Mouse (Mus musculus): ENCODE measurements around the gene Sdf4. TPM values are rescaled to one million over a fixed set of nuclear protein-coding genes. Genes with fewer than 3 reads are reported as not detected.

Gene Sdf4
- 120 to 134 TPM (median 127 TPM) in 4 replicates for total RNA-seq (2023; ENCODE audit: inconsistent age)

DNA sequence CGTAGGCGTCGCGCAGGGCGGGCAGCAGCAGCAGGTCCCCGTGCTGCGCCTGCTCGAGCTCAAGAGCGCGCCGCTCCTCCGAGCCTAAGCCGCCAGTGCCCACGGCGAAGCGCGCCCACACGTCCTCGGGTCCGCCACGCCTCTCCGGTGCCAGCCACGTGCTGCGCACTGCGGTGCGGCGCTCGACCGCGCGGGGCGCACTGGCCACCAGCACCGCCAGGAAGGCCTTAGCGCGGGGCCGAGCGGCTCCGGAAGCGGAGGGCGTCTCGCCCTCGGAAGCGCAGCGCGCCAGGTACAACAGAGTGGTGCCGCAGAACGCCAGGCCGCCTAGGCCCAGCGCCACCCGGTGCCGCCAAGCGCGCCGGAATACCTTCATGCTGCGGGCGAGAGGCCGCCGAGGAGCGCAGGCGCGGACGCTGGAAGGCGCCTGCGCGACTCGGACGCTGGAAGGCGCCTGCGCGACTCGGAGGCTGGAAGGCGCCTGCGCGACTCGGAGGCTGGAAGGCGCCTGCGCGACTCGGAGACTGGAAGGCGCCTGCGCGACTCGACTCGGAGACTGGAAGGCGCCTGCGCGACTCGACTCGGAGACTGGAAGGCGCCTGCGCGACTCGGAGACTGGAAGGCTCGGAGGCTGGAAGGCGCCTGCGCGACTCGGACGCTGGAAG lies at the start of gene Sdf4, which contains the start of gene B3galt6:
Gene Sdf4, plus strand, starts transcription at position 632 of the 665 bp plus-strand sequence.
Gene B3galt6, minus strand, starts transcription at position 409 of the 665 bp plus-strand sequence.

DNA sequence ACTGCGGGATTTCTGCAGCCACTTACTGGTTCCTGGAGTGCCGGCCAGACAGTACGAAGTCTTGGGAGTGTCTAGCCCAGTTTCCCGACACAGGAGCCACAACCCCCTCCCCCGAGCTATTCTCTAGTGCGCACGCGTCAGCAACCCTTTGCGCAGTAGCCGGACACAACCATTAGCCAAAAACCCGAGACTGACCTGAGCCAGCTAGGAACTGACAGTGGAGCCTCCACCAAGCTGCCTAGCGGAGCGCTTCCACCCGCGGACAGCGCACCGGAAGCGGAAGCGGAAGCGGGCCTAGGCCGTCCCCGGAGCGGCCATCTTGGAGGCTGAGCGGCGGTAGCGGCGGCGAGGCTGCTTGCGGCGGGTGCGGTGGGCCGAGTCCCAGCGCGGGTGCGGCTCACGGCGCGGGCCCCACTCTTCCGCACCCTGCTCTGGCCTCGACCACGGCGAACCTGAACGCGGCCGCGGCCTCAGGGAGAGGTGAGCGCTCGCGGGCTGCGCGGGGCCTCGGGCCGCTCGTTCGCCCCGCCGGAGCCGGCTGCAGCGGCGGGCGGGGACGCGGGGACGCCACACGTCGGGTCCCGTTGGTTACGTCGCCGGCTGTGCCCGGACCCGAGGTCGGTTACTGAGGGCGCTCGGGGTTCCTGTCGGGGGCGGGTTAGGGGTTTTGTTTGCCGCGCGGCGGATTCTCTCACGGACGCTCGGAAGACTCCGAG lies 49.0 kb upstream of the Sdf4 start, which contains the start of gene Ube2j2:
Gene Ube2j2, plus strand, starts transcription at position 298 of the 716 bp plus-strand sequence.

DNA sequence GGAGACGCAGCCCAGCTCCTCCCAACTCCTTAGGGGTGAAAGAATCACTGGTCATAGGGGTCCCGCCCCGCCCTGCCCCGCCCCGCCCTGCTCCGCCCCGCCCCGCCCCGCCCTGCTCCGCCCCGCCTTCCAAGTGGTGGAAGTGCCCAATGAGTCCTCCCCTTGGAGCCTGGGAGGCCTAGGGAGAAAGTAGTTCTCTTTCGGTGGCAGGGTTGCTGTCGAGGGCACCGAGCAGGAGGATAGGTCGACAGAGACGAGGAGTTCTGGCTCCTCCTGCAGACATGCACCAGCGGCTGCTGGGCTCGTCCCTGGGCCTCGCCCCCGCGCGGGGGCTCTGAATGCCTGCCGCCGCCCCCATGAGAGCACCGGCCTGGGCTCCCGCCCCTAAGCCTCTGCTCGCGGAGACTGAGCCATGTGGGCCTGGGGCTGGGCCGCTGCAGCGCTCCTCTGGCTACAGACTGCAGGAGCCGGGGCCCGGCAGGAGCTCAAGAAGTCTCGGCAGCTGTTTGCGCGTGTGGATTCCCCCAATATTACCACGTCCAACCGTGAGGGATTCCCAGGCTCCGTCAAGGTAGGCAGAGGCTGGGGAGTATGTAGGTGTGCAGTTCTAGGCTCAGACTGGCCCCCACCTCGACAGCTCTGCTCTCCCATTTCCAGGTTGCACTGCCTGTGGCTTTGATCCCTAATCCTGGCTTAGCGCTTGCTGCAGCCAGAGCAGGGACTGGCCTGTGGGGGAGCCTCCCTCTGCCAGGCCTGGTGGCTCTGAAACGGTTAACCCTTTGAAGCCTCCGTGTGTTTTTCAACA lies 30.3 kb upstream of the Sdf4 start, which contains the start of gene C1qtnf12:
Gene C1qtnf12, plus strand, starts transcription at position 152 of the 805 bp plus-strand sequence.

DNA sequence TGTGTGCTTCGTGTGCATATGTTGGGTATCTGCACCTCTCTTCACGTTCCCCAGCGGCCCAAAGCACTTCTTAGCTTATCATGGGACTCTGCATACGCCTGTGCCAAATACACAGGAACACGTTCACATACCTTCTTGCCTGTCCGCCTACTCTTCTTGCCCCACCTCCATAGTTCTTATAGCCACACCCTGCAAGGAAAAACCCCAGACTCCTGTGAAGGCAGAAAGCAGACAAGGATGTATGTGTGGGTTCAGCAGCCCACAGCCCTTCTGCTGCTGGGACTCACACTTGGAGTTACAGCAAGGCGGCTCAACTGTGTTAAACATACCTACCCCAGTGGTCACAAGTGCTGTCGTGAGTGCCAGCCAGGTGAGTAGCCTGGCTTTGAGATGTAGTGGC lies 21.0 kb downstream of the Sdf4 start, which contains the start of gene Tnfrsf4:
Gene Tnfrsf4, plus strand, starts transcription at position 207 of the 400 bp plus-strand sequence.

DNA sequence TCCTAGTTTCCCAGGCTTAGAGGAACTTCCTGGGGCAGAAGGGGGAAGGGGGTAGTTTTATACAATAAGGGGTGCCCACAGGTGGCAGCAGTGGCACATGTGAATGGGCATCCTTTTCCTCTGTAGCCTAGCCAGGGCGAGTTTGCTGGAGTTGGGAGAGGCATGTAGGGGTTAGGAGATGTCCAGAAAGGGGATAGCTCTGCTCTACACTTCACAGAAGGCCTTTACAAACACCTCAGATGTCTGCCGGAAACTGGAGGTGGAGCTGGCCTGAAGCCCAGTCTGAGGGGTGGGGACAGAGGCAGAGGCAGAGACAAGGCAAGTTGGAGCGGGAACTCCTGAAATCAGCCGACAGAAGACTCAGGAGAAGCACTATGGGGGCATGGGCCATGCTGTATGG lies 33.3 kb downstream of the Sdf4 start, which contains the start of gene Tnfrsf18:
Gene Tnfrsf18, plus strand, starts transcription at position 152 of the 400 bp plus-strand sequence.

DNA sequence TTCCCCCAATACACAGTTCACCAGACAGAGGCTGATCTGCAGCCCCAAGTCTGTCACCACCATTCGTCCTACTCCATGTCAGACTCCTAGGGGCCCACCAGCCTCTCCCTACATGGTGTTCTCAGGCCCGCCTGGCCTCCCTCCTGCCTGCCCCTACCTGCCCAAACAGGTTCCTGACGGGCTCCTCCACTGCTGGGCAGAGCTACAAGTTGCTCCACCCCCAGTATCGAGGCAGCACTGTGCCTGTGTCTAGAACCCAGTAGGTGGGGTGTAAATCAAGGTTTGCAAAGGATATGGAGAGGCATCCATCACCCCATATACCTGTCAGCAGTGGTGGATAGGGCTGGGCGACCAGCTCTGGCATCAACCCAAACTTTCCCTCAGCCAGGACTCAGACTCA lies 66.6 kb downstream of the Sdf4 start, which contains the start of gene Ttll10:
Gene Ttll10, minus strand, starts transcription at position 154 of the 400 bp plus-strand sequence.

Other genes with a start within 250 kb of the Sdf4 start
- gene Atad3a, start 231.8 kb upstream of the Sdf4 start, total RNA-seq (2023; ENCODE audit: inconsistent age) = 45.0 to 54.2 TPM (median 52.5 TPM) in 4 replicates
- not detected in 4 replicates for gene Vwa1, start 218.2 kb upstream of the Sdf4 start, total RNA-seq (2023; ENCODE audit: inconsistent age)
- not detected in 4 replicates for gene Tmem88b, start 207.0 kb upstream of the Sdf4 start, total RNA-seq (2023; ENCODE audit: inconsistent age)
- not detected in 4 replicates for gene Ankrd65, start 202.4 kb upstream of the Sdf4 start, total RNA-seq (2023; ENCODE audit: inconsistent age)
- gene Mrpl20, start 190.0 kb upstream of the Sdf4 start, total RNA-seq (2023; ENCODE audit: inconsistent age) = 42.4 to 51.3 TPM (median 45.0 TPM) in 4 replicates
- 212 to 234 TPM (median 221 TPM) in 4 replicates for gene Ccnl2, start 180.4 kb upstream of the Sdf4 start, total RNA-seq (2023; ENCODE audit: inconsistent age)
- gene Aurkaip1, start 161.6 kb upstream of the Sdf4 start, total RNA-seq (2023; ENCODE audit: inconsistent age) = 72.7 to 92.7 TPM (median 80.5 TPM) in 4 replicates
- 10.4 to 12.7 TPM (median 11.4 TPM) in 4 replicates for gene Mxra8, start 153.2 kb upstream of the Sdf4 start, total RNA-seq (2023; ENCODE audit: inconsistent age)
- gene Dvl1, start 145.5 kb upstream of the Sdf4 start, total RNA-seq (2023; ENCODE audit: inconsistent age) = 59.0 to 80.3 TPM (median 71.7 TPM) in 4 replicates
- 0.55 to 1.4 TPM (median 1.0 TPM) in 4 replicates for gene Tas1r3, start 129.5 kb upstream of the Sdf4 start, total RNA-seq (2023; ENCODE audit: inconsistent age)
- gene Cptp, start 123.4 kb upstream of the Sdf4 start, total RNA-seq (2023; ENCODE audit: inconsistent age) = 5.7 to 9.4 TPM (median 8.1 TPM) in 4 replicates
- gene Ints11, start 123.3 kb upstream of the Sdf4 start, total RNA-seq (2023; ENCODE audit: inconsistent age) = 44.3 to 52.8 TPM (median 52.3 TPM) in 4 replicates
- gene Pusl1, start 101.1 kb upstream of the Sdf4 start, total RNA-seq (2023; ENCODE audit: inconsistent age) = 21.1 to 25.0 TPM (median 23.6 TPM) in 4 replicates
- 66.3 to 71.7 TPM (median 69.2 TPM) in 4 replicates for gene Acap3, start 101.0 kb upstream of the Sdf4 start, total RNA-seq (2023; ENCODE audit: inconsistent age)
- 98.2 to 110 TPM (median 106 TPM) in 4 replicates for gene Ube2j2, start 49.0 kb upstream of the Sdf4 start, total RNA-seq (2023; ENCODE audit: inconsistent age)
- 1.6 to 3.1 TPM (median 2.1 TPM) in 4 replicates for gene C1qtnf12, start 30.6 kb upstream of the Sdf4 start, total RNA-seq (2023; ENCODE audit: inconsistent age)
- 2.3 to 3.4 TPM (median 2.8 TPM) in 4 replicates for gene B3galt6, start 223 bp upstream of the Sdf4 start, total RNA-seq (2023; ENCODE audit: inconsistent age)
- gene Tnfrsf4, start 21.0 kb downstream of the Sdf4 start, total RNA-seq (2023; ENCODE audit: inconsistent age) = 6.0 to 9.5 TPM (median 7.1 TPM) in 4 replicates
- 13.5 to 16.3 TPM (median 14.2 TPM) in 4 replicates for gene Tnfrsf18, start 33.3 kb downstream of the Sdf4 start, total RNA-seq (2023; ENCODE audit: inconsistent age)
- gene Ttll10, start 66.5 kb downstream of the Sdf4 start, total RNA-seq (2023; ENCODE audit: inconsistent age) = not detected in 4 replicates
- gene 9430015G10Rik, start 117.1 kb downstream of the Sdf4 start, total RNA-seq (2023; ENCODE audit: inconsistent age) = 49.2 to 80.5 TPM (median 61.4 TPM) in 4 replicates
- gene Rnf223, start 137.6 kb downstream of the Sdf4 start, total RNA-seq (2023; ENCODE audit: inconsistent age) = 0.67 to 1.3 TPM (median 0.90 TPM) in 4 replicates
- 2.6 to 4.3 TPM (median 3.5 TPM) in 4 replicates for gene Agrn, start 204.6 kb downstream of the Sdf4 start, total RNA-seq (2023; ENCODE audit: inconsistent age)
- gene Isg15, start 207.9 kb downstream of the Sdf4 start, total RNA-seq (2023; ENCODE audit: inconsistent age) = 5.4 to 10.8 TPM (median 7.2 TPM) in 4 replicates
- gene AW011738, start 210.4 kb downstream of the Sdf4 start, total RNA-seq (2023; ENCODE audit: inconsistent age) = 8.0 to 11.2 TPM (median 9.5 TPM) in 4 replicates
- 0.32 to 0.58 TPM (median 0.39 TPM) in 3 of 4 replicates, not detected in the other for gene Perm1, start 223.0 kb downstream of the Sdf4 start, total RNA-seq (2023; ENCODE audit: inconsistent age)
- gene Plekhn1, start 242.0 kb downstream of the Sdf4 start, total RNA-seq (2023; ENCODE audit: inconsistent age) = 39.6 to 41.2 TPM (median 39.8 TPM) in 4 replicates
- gene Noc2l, start 243.1 kb downstream of the Sdf4 start, total RNA-seq (2023; ENCODE audit: inconsistent age) = 91.6 to 108 TPM (median 97.3 TPM) in 4 replicates